Mouse (Mus musculus) embryonic facial prominence, embryonic 12.5 days (tissue): Measurements from ENCODE around the gene Zfp85. TPM values are rescaled to one million over a fixed set of nuclear protein-coding genes. Genes with fewer than 3 reads are reported as not detected.
A peak's percentile ranks its signal among the peaks of the same experiment; 100 is the strongest.
"Not testable (repeated sequence)": the region's sequence is repeated elsewhere in the genome, so short reads cannot be mapped to it uniquely, and the experiment has no call there.

Experiments used
- ATAC-seq: fragments of 200-750 bp; cut with Nextera tagmentation; 2 replicates; pipeline ENCODE4 v1.8.0; 2017; ENCODE audit not compliant: insufficient number of reproducible peaks, insufficient read depth, low FRiP score, low TSS enrichment
- H3K27ac ChIP-seq: fragments of 300-500 bp; sonication (generic); 2 replicates; pipeline ENCODE4 v1.5.1; 2016; ENCODE audit warnings: mild to moderate bottlenecking
- H3K27me3 ChIP-seq: fragments of 300-500 bp; sonication (generic); 2 replicates; pipeline ENCODE4 v1.6.1; 2016; ENCODE audit warnings: mild to moderate bottlenecking, moderate library complexity
- H3K36me3 ChIP-seq: fragments of 300-500 bp; sonication (generic); 2 replicates; pipeline ENCODE4 v1.6.1; 2016; ENCODE audit warnings: mild to moderate bottlenecking
- H3K4me1 ChIP-seq: fragments of 300-500 bp; sonication (generic); 2 replicates; pipeline ENCODE4 v1.6.1; 2016
- H3K4me2 ChIP-seq: fragments of 300-500 bp; sonication (generic); replicated peaks from 2 replicates; pipeline ENCODE4 v1.6.1; 2016; ENCODE audit warnings: mild to moderate bottlenecking, moderate library complexity
- H3K4me3 ChIP-seq: fragments of 300-500 bp; sonication (generic); 2 replicates; pipeline ENCODE4 v1.5.1; 2016; ENCODE audit warnings: mild to moderate bottlenecking
- H3K9ac ChIP-seq: fragments of 300-500 bp; sonication (generic); 2 replicates; pipeline ENCODE4 v1.6.1; 2016; ENCODE audit warnings: mild to moderate bottlenecking, moderate library complexity
- H3K9me3 ChIP-seq: fragments of 300-500 bp; sonication (generic); 2 replicates; pipeline ENCODE4 v1.6.1; 2016; ENCODE audit warnings: mild to moderate bottlenecking, moderate library complexity
- WGBS: fragments of 180-500 bp; shearing (Covaris S2); methylation state at CpG from one replicate; pipeline ENCODE4 v1.1.7; 2016; 5-methylcytosine and 5-hydroxymethylcytosine counted together
- polyA plus RNA-seq: library from polyadenylated mRNA; unstranded; fragments of >200 nt; fragmentation: Nextera tagmentation; extraction: Ambion mirVana; gene quantifications from 2 replicates; pipeline ENCODE4 v1.2.1, GENCODE M21; 2016

Zfp85 gene
- 7.5 and 7.7 TPM in 2 replicates for polyA plus RNA-seq

- H3K27me3 ChIP-seq = no peaks in the 10 kb centered on the region
- peaks cover 4% of the 10 kb centered on the region; the same call in 1 of the 2 replicates for H3K4me1 ChIP-seq
- peak; percentile 92 for ATAC-seq
- no peaks in the 10 kb centered on the region for H3K9me3 ChIP-seq
- 0 out of 2 replicates have a peak, but pooled peaks cover 7% of the 10 kb centered on the region for H3K36me3 ChIP-seq
- H3K4me2 ChIP-seq = peak within 1 kb of the TSS; percentile 62
- peak within 1 kb of the TSS; percentile 61 for H3K9ac ChIP-seq
- H3K4me3 ChIP-seq = peak within 1 kb of the TSS; percentile 64
- peak within 1 kb of the TSS; percentile 75; the same call in 1 of the 2 replicates for H3K27ac ChIP-seq
- 9% methylated on average over 24 of the region's 24 CpGs for WGBS
Measured at GRCm38 (mm10) chr13:67754333-67755306, at the start of gene Zfp85. Gene Zfp85 (minus strand): TSS chr13:67755228.

- H3K4me1 ChIP-seq, H3K4me2 ChIP-seq, ATAC-seq, H3K9ac ChIP-seq, H3K27me3 ChIP-seq, H3K9me3 ChIP-seq, H3K27ac ChIP-seq, H3K4me3 ChIP-seq, H3K36me3 ChIP-seq: not testable (repeated sequence)
- 83% methylated on average over 3 of the region's 3 CpGs for WGBS
Measured at GRCm38 (mm10) chr13:67799151-67799550, 44.1 kb upstream of the Zfp85 start.

- Histone ChIP-seq H3K27me3 (no peaks in the 10 kb centered on the region), H3K9ac (no peak overlapping the region), H3K4me2 (no peak overlapping the region), H3K27ac (no peak overlapping the region), H3K4me1 (no peaks in the 10 kb centered on the region), H3K36me3 (no peaks in the 10 kb centered on the region), H3K4me3 (no peak overlapping the region), H3K9me3 (no peaks in the 10 kb centered on the region)
- ATAC-seq = no peak
- 74% methylated on average over 3 of the region's 3 CpGs for WGBS
Measured at GRCm38 (mm10) chr13:67798618-67799017, 43.6 kb upstream of the Zfp85 start.

DNA sequence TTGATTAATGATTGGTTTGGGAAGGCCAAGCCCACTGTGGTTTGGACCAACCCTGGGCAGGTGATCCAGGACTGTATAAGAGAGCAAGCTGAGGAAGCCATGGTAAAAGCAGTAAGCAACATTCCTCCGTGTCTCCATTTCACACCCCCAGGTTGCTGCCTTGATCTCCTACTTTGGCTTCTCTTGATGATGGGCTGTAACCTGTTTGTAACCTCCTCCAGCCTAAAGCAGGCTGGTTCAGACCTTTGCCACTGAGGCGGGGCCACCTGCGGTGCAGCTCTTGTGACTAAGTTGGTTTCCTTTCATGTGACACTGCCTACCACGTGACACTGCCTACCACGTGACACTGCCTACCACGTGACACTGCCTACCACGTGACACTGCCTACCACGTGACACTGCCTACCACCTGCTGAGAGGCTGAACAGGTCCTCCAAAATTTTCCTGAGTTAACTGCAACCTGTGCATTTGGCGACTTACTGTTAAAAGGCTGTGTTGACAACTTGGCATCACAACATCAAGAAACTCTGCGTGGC, 37.0 kb upstream of the Zfp85 start:
- Histone ChIP-seq H3K9me3 (0 out of 2 replicates have a peak, but pooled peaks cover 3% of the 10 kb centered on the region), H3K36me3 (peaks cover 5% of the 10 kb centered on the region)
- 90% methylated on average over 10 of the region's 10 CpGs for WGBS

GRCm38 (mm10) chr13:67779265-67780221, 24.5 kb upstream of the Zfp85 start, which contains the start of gene Zfp493:
Gene Zfp493 (plus strand): TSS chr13:67779693.
- Histone ChIP-seq H3K9me3 (no peaks in the 10 kb centered on the region), H3K9ac (peak within 1 kb of the TSS; percentile 69), H3K27ac (peak within 1 kb of the TSS; percentile 54; the same call in 1 of the 2 replicates), H3K27me3 (no peaks in the 10 kb centered on the region), H3K36me3 (no peaks in the 10 kb centered on the region), H3K4me2 (peak within 1 kb of the TSS; percentile 75), H3K4me3 (peak within 1 kb of the TSS; percentile 70), H3K4me1 (no peaks in the 10 kb centered on the region)
- 9% methylated on average over 26 of the region's 26 CpGs for WGBS
- peak; percentile 91 for ATAC-seq

More for the DNA sequence above, 37.0 kb upstream of the Zfp85 start:
- no peaks in the 10 kb centered on the region for H3K4me1 ChIP-seq
- no peaks in the 10 kb centered on the region for H3K27me3 ChIP-seq
- H3K9ac ChIP-seq = no peak overlapping the region
- no peak overlapping the region for H3K4me2 ChIP-seq
- ATAC-seq = no peak
- no peak overlapping the region for H3K27ac ChIP-seq
- no peak overlapping the region for H3K4me3 ChIP-seq

DNA sequence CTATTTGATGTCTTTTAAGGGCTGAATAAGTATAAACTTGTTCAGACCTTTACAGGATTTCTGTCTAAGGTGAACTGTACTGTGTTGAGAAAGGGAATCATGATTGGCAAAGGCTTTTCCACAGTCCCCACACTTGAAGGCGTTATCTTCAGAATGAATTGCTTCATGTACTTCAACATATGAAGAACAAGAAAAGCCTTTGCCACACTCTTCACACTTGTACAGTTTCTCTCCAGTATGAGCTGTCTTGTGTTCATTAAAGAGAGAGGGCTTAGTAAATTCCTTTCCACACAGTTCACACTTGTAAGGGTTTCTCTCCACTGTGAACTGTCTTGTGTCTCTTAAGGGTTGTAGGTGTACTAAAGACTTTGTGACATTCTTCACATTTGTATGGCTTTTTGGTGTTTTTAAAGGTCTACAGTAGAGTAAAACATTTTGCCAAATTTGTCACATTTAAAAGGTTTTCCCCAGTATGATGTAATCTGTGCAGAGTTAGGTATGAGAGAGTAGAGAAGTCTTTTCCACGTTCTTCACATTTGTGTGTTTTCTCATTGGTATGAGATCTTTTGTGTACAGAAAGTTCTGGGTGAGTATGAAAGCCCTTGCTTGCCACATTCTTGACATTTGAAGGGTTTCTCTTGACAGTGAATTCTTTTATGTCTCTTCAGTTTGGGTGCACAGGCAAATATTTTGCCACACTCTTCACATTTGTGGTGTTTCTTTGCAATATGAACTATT, 8.2 kb upstream of the Zfp85 start:
- H3K4me1 ChIP-seq = no peaks in the 10 kb centered on the region
- no peak for ATAC-seq
- no peak overlapping the region for H3K27ac ChIP-seq
- H3K9ac ChIP-seq = no peak overlapping the region
- no peaks in the 10 kb centered on the region for H3K36me3 ChIP-seq
- no peak overlapping the region for H3K4me2 ChIP-seq
- WGBS = 72% methylated on average over 2 of the region's 2 CpGs
- H3K9me3 ChIP-seq = no peaks in the 10 kb centered on the region
- H3K27me3 ChIP-seq = no peaks in the 10 kb centered on the region
- no peak overlapping the region for H3K4me3 ChIP-seq

GRCm38 (mm10) chr13:67759966-67760365, 4.9 kb upstream of the Zfp85 start:
- Histone ChIP-seq H3K9ac (no peak overlapping the region), H3K4me2 (no peak overlapping the region), H3K27ac (no peak overlapping the region), H3K4me3 (no peak overlapping the region), H3K9me3 (no peaks in the 10 kb centered on the region), H3K36me3 (no peaks in the 10 kb centered on the region), H3K27me3 (no peaks in the 10 kb centered on the region), H3K4me1 (no peaks in the 10 kb centered on the region)
- ATAC-seq = no peak
- 76% methylated on average over 1 of the region's 1 CpGs for WGBS

GRCm38 (mm10) chr13:67755761-67756160, 733 bp upstream of the Zfp85 start:
- WGBS = 85% methylated on average over 6 of the region's 6 CpGs
- Histone ChIP-seq H3K36me3 (0 out of 2 replicates have a peak, but pooled peaks cover 4% of the 10 kb centered on the region), H3K4me2 (peak overlapping the region; percentile 62), H3K4me1 (peaks cover 4% of the 10 kb centered on the region; the same call in 1 of the 2 replicates), H3K9ac (no peak overlapping the region), H3K27ac (no peak overlapping the region), H3K9me3 (no peaks in the 10 kb centered on the region), H3K27me3 (no peaks in the 10 kb centered on the region), H3K4me3 (no peak overlapping the region)
- no peak for ATAC-seq

DNA sequence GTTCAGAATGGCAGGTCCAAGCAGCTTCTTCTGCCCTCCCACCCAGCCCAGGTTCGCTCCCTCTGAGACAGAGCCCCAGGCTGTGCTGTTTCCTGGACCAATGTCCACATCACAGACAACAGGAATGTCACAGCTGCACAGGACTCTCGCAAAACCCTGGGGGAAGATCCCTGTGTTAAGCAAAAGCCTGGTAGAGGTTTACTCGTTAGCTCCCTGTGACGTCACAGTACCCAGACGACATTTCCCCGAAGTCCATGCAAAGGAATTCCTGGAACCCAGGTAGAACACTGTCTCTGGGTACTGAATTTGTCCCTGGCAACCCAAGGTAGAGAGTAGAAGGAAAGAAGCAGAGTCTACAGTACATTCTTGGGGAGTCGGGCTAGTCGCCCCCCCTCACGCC, 11.1 kb downstream of the Zfp85 start:
- no peak overlapping the region for H3K4me3 ChIP-seq
- no peaks in the 10 kb centered on the region for H3K27me3 ChIP-seq
- H3K4me1 ChIP-seq = no peaks in the 10 kb centered on the region
- 87% methylated on average over 9 of the region's 9 CpGs for WGBS
- H3K4me2 ChIP-seq = no peak overlapping the region
- ATAC-seq = no peak
- peaks cover 4% of the 10 kb centered on the region; the same call in 1 of the 2 replicates for H3K9me3 ChIP-seq
- H3K27ac ChIP-seq = no peak overlapping the region
- peaks cover 16% of the 10 kb centered on the region for H3K36me3 ChIP-seq
- no peak overlapping the region for H3K9ac ChIP-seq

GRCm38 (mm10) chr13:67742941-67743340, 12.1 kb downstream of the Zfp85 start:
- WGBS = 88% methylated on average over 3 of the region's 3 CpGs
- no peak for ATAC-seq
- H3K27ac ChIP-seq = no peak overlapping the region

More at GRCm38 (mm10) chr13:67742941-67743340, 12.1 kb downstream of the Zfp85 start:
- no peaks in the 10 kb centered on the region for H3K27me3 ChIP-seq
- peaks cover 6% of the 10 kb centered on the region for H3K36me3 ChIP-seq
- H3K4me2 ChIP-seq = no peak overlapping the region
- peaks cover under 1% of the 10 kb centered on the region; the same call in 1 of the 2 replicates for H3K9me3 ChIP-seq
- H3K4me3 ChIP-seq = no peak overlapping the region
- H3K4me1 ChIP-seq = no peaks in the 10 kb centered on the region
- no peak overlapping the region for H3K9ac ChIP-seq
